In the genomic region with DNA sequence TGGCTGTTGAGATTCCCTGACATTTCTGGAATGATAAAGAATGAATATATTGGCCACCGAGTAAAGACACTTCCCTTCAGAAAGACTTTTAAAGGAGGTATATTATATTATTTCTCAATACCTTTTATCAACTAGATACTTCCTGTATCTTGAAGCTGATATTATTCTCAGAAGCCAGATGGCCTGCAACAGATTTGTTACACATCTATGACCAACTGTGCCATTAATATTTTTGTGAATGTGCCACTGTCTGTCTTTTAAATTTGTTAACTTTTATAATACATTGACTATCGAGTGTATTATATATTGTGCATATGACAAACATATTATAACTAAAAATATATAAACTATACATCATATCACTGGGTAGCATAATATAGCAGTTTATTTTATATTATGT, we compare ENCODE assay signal across 27 mouse cellular contexts.
DNase-seq lines count a peak whose midpoint lies in the region; ATAC-seq and TF ChIP-seq lines count a peak whose summit lies in the region.
"Had no signal": no experiment of that assay in that cellular context is flagged by ENCODE, and none has a peak within 500 bp of the region (broad histone marks: within the 10 kb centered on the region; RNA-seq: fewer than 3 reads in every experiment).

No protein-coding gene starts in this region.

- no peak overlapping the region for H3K4me3 ChIP-seq in layer of hippocampus, adult 2 months
- H3K4me3 ChIP-seq: embryonic facial prominence, embryonic 10.5 days; embryonic facial prominence, embryonic 13.5 days; erythroblast, embryonic 14.5 days; forebrain, embryonic 12.5 days; heart, adult 2 months; heart, embryonic 10.5 days; heart, embryonic 13.5 days had no signal

- no peak for TF ChIP-seq CTCF in layer of hippocampus, adult 2 months (conservative IDR thresholded peaks at IDR 0.05)

- no peak overlapping the region for H3K27ac ChIP-seq in layer of hippocampus, adult 2 months
- H3K27ac ChIP-seq: embryonic facial prominence, embryonic 10.5 days; embryonic facial prominence, embryonic 13.5 days; forebrain, embryonic 12.5 days; heart, adult 2 months; heart, embryonic 10.5 days; heart, embryonic 13.5 days; hindbrain, embryonic 14.5 days; hindbrain, postnatal 0 days had no signal

- no peak for DNase-seq in cerebellum, postnatal 36 days
- DNase-seq in layer of hippocampus, adult 11-12 months (ENCODE audit: low spot score) = peak; percentile 13
- DNase-seq in layer of hippocampus, adult 2 months (ENCODE audit: low spot score in 2 of 2) = no peak
- peak; percentile 19 for DNase-seq in layer of hippocampus, adult 9-11 months
- DNase-seq in layer of hippocampus, postnatal 25 days (ENCODE audit: extremely low spot score in 1 of 2, low spot score in 1 of 2) = no peak
- DNase-seq: adrenal gland, adult 8-10 months; adrenal gland, postnatal 25 days; cerebellum, postnatal 14 days; embryo, embryonic 11 days; gastrocnemius, postnatal 10 days; gastrocnemius, postnatal 36 days; heart, adult 2 months; heart, postnatal 14 days; heart, postnatal 4 days had no signal

- 0 out of 2 replicates have a peak, but pooled peaks have one; percentile 40 for ATAC-seq in cerebellum, adult (ENCODE audit: insufficient number of reproducible peaks, low FRiP score, low TSS enrichment)
- ATAC-seq: activated CD4-positive, CD25-positive, alpha-beta regulatory T cell, adult 4 months; forebrain, embryonic 16.5 days; hindbrain, postnatal 0 days; inflammation-experienced regulatory T-cells, adult 6 months; intestine, embryonic 16.5 days had no signal

Comparison
In these comparisons a context has a peak if more than half of its experiments do, and no peak if none do; other contexts are left out.
1. DNase-seq: peak in layer of hippocampus, adult 11-12 months (single experiment) and layer of hippocampus, adult 9-11 months (single experiment); none in cerebellum, postnatal 36 days (0 of 2), layer of hippocampus, adult 2 months (0 of 2) and layer of hippocampus, postnatal 25 days (0 of 2).